Mouse (Mus musculus) granulocyte monocyte progenitor cell, adult 5-6 weeks (primary cell): ENCODE results near the gene Zfp771. TPM values are rescaled to one million over a fixed set of nuclear protein-coding genes. Genes with fewer than 3 reads are reported as not detected.

Source experiments
- ATAC-seq: replicated peaks from 2 replicates; pipeline ENCODE4 v1.8.0; 2016; ENCODE audit warnings: mild to moderate bottlenecking, moderate TSS enrichment, inconsistent platforms; ENCODE audit not compliant: poor library complexity, severe bottlenecking
- total RNA-seq, 2 experiments: library from RNA; stranded (forward) in 1 of 2; stranded (reverse) in 1 of 2; fragments of 200-712, 200-1000 nt in 1 of 2; fragments of >200 nt in 1 of 2; fragmentation: Nextera tagmentation in 1 of 2; gene quantifications; 2 replicates each; pipeline ENCODE4 v1.2.3; 2014 to 2017

The Zfp771 gene
- total RNA-seq, 2 experiments from 2014 or later = 4.9 to 10.6 TPM

DNA sequence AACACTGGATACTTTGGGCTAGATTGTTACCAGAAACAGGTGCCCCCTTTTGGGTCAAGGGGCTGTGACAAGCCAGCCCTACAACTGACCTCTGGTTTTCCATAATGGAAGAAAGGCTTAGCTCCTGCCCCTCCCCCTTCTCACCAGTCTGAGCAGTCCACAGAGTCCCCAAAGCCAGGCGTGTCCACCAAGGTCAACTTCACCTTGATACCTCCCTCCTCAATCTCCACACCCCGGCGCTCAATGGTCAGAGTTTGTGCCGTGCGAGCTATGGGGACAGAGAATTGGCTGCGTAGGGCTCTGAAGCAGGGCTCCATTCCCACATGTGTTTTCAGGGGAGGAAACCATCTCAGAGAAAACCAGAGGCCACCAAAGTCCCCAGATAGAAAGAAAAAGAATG lies 26.6 kb upstream of the Zfp771 start:
- no peak for ATAC-seq

- peak; percentile 49 for ATAC-seq
Observed at GRCm38 (mm10) chr7:127217901-127218642, 26.0 kb upstream of the Zfp771 start.

- no peak; the same call in 1 of the 2 replicates for ATAC-seq
Observed at GRCm38 (mm10) chr7:127218670-127219069, 25.4 kb upstream of the Zfp771 start.

DNA sequence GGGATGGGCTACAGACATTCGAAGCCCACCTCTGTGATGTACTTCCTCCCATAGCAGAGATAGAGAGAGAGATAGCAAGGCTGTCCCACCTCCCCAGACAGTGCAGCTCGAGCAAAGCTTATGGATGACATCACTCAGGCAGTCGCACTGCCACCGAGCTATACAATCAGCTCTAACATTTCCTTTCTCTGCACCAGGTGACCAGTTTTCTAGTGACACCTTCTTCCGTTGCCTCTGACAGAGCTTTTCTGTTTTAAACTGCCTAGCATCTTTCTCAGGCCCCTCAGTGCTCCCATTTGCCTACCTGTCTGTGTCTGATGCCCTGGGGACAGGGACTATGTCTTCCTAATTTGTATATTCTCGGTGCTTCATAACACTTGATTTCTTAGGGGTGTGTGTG lies 23.6 kb upstream of the Zfp771 start:
- ATAC-seq = no peak

GRCm38 (mm10) chr7:127223106-127223505 lies 21.0 kb upstream of the Zfp771 start:
- ATAC-seq = no peak

- ATAC-seq = no peak
Observed at GRCm38 (mm10) chr7:127223515-127224478, 20.3 kb upstream of the Zfp771 start.

DNA sequence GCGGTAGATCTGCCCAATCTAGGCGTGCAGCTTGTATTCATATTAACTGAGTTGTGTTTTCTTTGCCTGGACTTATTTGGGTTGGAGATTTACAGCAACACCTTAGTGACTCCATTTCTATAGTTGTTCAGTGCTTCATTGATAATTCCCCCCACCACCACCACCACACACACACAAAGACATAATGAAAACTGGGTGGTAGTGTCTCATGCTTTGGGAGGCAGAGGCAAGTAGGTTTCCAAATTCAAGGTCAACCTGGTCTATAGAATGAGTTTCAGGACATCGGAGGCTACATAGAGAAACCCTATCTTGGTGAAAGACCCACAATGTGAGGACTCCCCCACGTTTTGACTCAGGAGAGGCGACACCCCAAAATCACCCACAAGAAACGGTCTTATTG lies 19.5 kb upstream of the Zfp771 start:
- ATAC-seq = no peak

DNA sequence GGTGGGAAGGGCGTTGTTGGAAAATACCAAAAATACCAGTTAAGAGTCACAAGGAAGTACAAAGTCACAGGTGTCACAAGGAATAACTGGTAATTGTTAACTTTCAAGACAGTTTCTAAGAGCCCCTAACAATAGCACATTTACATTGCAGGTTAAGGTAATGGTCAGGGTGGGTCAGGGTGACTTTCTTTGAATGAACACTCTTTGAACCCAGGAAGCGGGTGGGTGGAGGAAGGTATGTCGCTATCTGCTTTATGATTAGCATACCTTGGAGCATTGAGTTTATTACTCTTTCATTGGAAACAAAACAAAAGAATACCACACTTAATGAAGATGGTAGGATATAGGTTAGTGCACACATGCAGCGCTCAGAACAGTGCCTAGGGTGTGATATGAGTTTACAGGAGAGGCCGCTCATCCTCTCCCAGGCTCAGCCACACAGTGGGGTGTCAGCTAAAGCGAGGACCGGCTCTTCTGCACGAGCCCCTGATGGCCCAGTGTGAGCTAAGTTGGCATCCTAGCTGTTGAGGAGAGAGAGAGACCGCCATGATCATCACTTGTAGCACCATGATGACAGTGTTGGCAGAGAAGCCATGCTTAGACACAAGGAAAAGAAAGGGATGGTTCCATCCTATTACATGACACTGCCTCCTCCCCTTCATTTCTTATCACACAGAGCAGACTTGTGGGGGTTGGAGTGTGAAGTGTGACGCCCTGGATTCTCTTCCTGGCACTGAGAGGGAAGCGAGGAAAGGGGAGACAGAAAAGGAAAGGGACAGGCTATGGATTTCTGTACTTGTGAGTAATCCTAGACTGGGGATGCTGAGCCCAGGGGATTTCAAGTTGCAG lies 18.7 kb upstream of the Zfp771 start:
- no peak for ATAC-seq

DNA sequence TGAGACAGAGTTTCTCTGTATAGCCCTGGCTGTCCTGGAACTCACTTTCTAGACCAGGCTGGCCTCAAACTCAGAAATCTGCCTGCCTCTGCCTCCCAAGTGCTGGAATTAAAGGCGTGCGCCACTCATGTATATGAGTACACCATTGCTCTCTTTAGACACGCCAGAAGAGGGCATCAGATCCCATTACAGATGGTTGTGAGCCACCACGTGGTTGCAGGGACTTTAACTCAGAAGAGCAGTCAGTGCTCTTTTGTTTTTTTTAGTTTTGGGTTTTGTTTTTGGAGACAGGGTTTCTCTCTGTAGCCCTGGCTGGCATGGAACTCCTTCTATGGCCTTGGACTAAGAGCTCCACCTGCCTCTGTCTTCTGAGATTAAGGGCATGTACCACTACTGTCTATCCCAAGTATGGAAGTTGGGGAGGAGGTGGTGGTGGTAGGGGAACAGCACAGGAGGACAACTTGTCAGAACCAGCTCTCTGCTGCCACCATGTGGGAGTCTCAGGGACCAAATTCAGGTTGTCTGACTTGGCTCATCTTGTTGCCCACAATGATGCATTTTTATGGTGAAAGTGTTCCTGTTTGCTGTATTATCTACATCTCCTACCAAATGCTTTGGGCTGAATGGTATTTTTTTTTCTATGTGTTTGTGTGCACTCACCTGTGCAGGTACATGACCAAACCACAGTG lies 15.3 kb upstream of the Zfp771 start:
- peak; percentile 65 for ATAC-seq

DNA sequence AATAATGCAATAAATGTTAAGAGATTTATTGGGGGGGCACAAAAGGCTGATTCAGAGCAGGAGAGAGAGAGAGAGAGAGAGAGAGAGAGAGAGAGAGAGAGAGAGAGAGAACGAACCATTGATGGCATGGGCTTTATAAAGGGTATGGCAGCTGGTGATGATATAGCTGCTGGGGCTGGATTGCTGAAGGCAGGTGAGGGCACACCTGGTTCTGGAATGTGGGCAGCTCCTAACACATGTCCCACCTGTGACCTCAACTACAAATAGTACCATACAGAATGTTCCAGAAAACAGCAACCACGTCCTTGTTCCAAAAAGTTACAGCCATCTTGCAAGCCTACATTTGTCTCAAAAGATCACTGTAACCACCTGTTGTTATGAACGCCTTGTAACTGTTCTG lies 12.7 kb upstream of the Zfp771 start:
- no peak for ATAC-seq

- no peak for ATAC-seq
Observed at GRCm38 (mm10) chr7:127231826-127232621, 12.1 kb upstream of the Zfp771 start.

DNA sequence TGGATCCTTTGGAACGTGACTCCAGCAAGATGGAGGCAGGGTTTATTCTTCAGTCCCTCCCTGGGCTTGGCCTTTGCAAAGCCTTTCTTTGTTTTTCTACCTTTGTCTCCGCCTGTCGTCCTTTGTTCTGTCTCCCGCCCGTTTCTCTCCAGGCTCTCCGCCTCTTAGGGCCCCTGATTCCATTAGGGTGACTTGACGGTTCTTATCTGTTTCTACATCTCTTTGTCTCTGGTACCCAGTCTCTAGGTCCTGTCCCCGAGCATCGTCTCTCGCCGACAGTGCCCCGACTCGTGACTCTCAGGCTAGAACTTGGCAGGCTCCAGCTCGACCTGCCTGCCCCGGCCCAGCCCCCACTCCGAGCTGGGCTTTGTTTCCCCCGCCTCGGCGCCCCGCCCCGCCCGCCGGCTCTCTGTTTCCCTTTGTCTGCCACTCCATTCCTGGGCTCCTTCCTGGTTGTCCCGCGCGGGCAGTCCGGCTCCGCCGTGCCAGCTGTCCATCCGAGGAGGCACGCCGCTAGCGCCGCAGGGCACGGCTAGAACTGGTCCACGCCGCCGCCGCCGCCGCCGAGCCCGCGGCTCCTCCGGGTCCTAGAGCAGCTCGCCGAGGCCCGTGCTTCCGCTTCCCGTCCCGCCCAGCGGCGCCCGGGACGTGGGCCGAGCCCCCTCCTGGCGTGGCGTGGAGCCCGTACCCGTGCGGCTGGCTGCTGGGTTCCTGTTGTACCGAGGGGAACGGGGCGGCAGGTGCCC lies 11.3 kb upstream of the Zfp771 start, which contains the start of the genes Zfp553 and Sept1:
Gene Zfp553, plus strand, starts transcription at position 440 of the 746 bp plus-strand sequence.
Gene Sept1, minus strand, starts transcription at position 509 of the 746 bp plus-strand sequence.
- peak; percentile 82 for ATAC-seq

DNA sequence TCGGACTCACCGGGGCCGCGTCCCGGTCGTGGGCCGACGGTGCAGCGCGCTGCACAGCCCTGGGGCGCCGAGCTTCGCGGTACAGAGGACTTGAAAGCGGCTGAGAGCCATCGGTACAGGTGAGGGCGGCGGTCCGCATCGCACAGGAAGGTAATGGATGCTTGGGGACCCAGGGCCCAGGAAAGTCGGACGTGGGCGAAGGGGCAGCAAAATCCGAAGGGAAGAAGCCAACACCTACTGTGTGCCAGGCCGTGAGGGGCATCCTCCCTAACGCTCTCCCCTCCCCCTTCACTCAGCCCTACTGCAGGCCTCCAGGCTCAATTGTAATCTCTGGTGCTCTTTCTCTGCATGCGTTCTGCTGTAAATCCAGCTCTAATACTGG lies 10.7 kb upstream of the Zfp771 start:
- 0 out of 2 replicates have a peak, but pooled peaks have one; percentile 5 for ATAC-seq

DNA sequence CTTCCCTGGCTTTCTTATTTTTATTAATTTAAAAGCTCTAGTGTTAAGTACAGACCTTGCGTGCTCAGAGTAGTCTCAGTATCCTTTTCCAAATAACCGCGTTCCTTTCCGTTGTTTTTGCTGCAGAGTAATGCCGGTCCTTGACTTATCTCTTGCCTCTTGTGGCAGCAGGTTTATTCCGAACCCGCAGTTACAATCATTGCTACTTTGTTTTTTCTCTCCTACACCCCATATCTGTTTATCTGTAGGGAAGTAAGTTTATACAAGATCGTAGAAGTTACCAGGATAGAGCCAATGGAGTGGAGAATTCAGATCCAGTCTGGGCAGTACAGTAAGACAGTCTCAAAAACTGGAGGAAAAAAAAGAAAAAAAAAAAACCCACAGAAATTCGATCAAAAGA lies 10.3 kb upstream of the Zfp771 start:
- ATAC-seq = no peak

- no peak for ATAC-seq
Observed at GRCm38 (mm10) chr7:127234777-127235176, 9.3 kb upstream of the Zfp771 start.

DNA sequence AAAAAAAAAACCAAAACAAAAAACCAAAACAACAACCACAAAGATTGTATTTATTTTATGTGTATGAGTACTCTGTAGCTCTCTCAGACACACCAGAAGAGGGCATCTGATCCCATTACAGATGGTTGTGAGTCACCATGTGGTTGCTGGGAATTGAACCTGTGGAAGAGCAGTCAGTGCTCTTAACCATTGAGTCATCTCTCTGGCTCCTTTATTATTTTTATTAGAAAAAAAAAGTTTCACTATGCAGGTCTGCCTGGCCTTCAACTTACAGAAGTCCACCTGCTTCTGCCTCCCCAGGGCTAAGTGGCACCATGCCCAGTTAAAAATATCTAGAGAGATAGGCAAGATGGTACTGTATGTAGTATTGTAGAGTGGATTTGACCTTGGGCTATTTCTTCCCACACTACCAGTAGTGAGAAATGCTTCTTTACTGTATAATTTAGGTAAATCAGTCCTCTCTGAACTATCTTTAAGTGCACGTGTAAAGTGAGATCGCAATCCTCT lies 660 bp upstream of the Zfp771 start:
- no peak for ATAC-seq

- peak; percentile 30 for ATAC-seq
Observed at GRCm38 (mm10) chr7:127244658-127245510, 810 bp downstream of the Zfp771 start.
